Mouse (Mus musculus) C2C12 (cell line): ENCODE results near the gene Olfr1339.

Experiments used
- CEBPB ChIP-seq: IDR thresholded peaks from one replicate; pipeline ENCODE4 v1.6.1; 2011; ENCODE audit warnings: low read depth, mild to moderate bottlenecking, control low read depth, moderate library complexity
- CTCF ChIP-seq: IDR thresholded peaks from one replicate; pipeline ENCODE4 v1.5.1; 2011; ENCODE audit not compliant: control insufficient read depth, insufficient read depth, insufficient read length
- FOSL1 ChIP-seq: IDR thresholded peaks from one replicate; pipeline ENCODE4 v1.8.0; 2011; ENCODE audit warnings: mild to moderate bottlenecking, low read length; ENCODE audit not compliant: poor library complexity, insufficient read depth, severe bottlenecking
- MAX ChIP-seq: IDR thresholded peaks from one replicate; pipeline ENCODE4 v1.6.1; 2011; ENCODE audit warnings: mild to moderate bottlenecking, control low read depth
- MYOD1 ChIP-seq: IDR thresholded peaks from one replicate; pipeline ENCODE4 v1.6.1; 2011; ENCODE audit warnings: low read depth; ENCODE audit not compliant: control insufficient read depth, insufficient read length
- MYOG ChIP-seq: IDR thresholded peaks from one replicate; pipeline ENCODE4 v1.6.1; 2011; ENCODE audit not compliant: control insufficient read depth, insufficient read length; ENCODE audit errors: extremely low read depth
- USF1 ChIP-seq: IDR thresholded peaks from one replicate; pipeline ENCODE4 v1.6.1; 2011; ENCODE audit warnings: low read depth, mild to moderate bottlenecking, control low read depth, moderate library complexity

GRCm38 (mm10) chr4:118741881-118742280 is 9.9 kb downstream of the Olfr1339 start:
- TF ChIP-seq CTCF (no peak), FOSL1 (no peak), MYOD1 (no peak), USF1 (no peak), MAX (no peak), CEBPB (no peak), MYOG (no peak)
